Mouse (Mus musculus) forebrain, postnatal 0 days (tissue): ENCODE measurements around the gene Ccdc3. TPM values are rescaled to one million over a fixed set of nuclear protein-coding genes. Genes with fewer than 3 reads are reported as not detected.
"Not testable (repeated sequence)": the region's sequence is repeated elsewhere in the genome, so short reads cannot be mapped to it uniquely, and the experiment has no call there.

Experiments used
- ATAC-seq: fragments of 200-750 bp; cut with Nextera tagmentation; 2 replicates; pipeline ENCODE4 v1.8.0; 2017; ENCODE audit warnings: mild to moderate bottlenecking, moderate library complexity
- DNase-seq: peaks from one replicate; pipeline ENCODE4 v3.0.0-alpha.2; 2015
- H3K27ac ChIP-seq: fragments of 300-500 bp; sonication (generic); 2 replicates; pipeline ENCODE4 v1.5.1; 2014; ENCODE audit warnings: low read depth, mild to moderate bottlenecking, antibody characterized with exemption, low read length, moderate library complexity, mixed read lengths
- H3K27me3 ChIP-seq: fragments of 300-500 bp; sonication (generic); 2 replicates; pipeline ENCODE4 v1.6.1; 2014; ENCODE audit warnings: mild to moderate bottlenecking, low read length, mixed read lengths; ENCODE audit not compliant: insufficient read depth
- H3K36me3 ChIP-seq: fragments of 300-500 bp; sonication (generic); 2 replicates; pipeline ENCODE4 v1.6.1; 2014; ENCODE audit warnings: mild to moderate bottlenecking, moderate library complexity; ENCODE audit not compliant: insufficient read depth
- H3K4me1 ChIP-seq: fragments of 300-500 bp; sonication (generic); 2 replicates; pipeline ENCODE4 v1.6.1; 2014; ENCODE audit warnings: antibody characterized with exemption; ENCODE audit not compliant: insufficient read depth
- H3K4me2 ChIP-seq: fragments of 300-500 bp; sonication (generic); 2 replicates; pipeline ENCODE4 v1.6.1; 2014; ENCODE audit warnings: low read depth, mild to moderate bottlenecking, moderate library complexity
- H3K4me3 ChIP-seq: fragments of 300-500 bp; sonication (generic); 2 replicates; pipeline ENCODE4 v1.5.1; 2014; ENCODE audit warnings: low read depth, low read length, mixed read lengths
- H3K9ac ChIP-seq: fragments of 300-500 bp; sonication (generic); 2 replicates; pipeline ENCODE4 v1.6.1; 2014; ENCODE audit warnings: mild to moderate bottlenecking
- H3K9me3 ChIP-seq: fragments of 300-500 bp; sonication (generic); 2 replicates; pipeline ENCODE4 v1.6.1; 2016; ENCODE audit warnings: low read length
- CTCF ChIP-seq: sonication (generic); IDR thresholded peaks from 2 replicates; pipeline ENCODE4 v1.5.1; 2016; ENCODE audit warnings: antibody characterized with exemption, control low read depth, low read depth
- WGBS: fragments of 180-500 bp; shearing (Covaris S2); extraction: QIAGEN DNeasy Blood & Tissue Kit; methylation state at CpG from one replicate; pipeline ENCODE4 v1.1.7; 2014; 5-methylcytosine and 5-hydroxymethylcytosine counted together
- polyA plus RNA-seq: library from polyadenylated mRNA; unstranded; fragments of >200 nt; fragmentation: Nextera tagmentation; extraction: Ambion mirVana; gene quantifications from 2 replicates; pipeline ENCODE4 v1.2.1, GENCODE M21; 2015
- total RNA-seq: library from RNA; depleted of rRNA; stranded (reverse); fragments of >200 nt; gene quantifications from 2 replicates; pipeline ENCODE4 v1.2.3, GENCODE M21; 2014; rRNA removed

Ccdc3 gene
- total RNA-seq (9.2 and 9.9 TPM in 2 replicates), polyA plus RNA-seq (2.9 and 4.7 TPM in 2 replicates)

DNA sequence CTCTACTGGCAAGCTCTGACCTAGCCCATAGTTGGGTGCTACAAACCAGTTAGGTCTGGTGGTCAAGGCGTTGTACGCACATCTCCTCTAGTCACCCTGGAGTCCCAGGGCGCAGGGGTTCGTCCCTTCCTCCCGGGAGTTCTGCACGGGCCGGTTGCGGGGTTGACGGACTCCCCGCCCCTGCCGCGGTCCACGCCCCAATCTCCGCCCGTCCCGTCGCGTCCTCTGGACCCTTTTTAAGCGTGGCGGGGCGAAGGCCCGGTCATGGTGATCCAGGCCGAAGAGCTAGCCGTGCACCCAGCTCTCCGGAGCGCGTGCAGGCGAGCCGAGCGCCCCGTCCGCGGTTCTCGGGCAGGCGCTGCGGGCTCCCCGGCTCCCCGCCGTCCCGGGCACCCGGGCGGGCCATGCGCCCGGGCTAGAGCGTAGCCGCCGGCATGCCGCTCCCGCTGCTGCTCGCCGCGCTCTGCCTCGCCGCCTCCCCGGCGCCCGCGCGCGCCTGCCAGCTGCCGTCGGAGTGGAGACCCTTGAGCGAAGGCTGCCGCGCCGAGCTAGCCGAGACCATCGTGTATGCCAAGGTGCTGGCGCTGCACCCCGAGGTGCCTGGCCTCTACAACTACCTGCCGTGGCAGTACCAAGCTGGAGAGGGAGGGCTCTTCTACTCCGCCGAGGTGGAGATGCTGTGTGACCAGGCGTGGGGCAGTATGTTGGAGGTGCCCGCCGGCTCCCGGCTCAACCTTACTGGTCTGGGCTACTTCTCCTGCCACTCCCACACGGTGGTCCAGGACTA, at the start of gene Ccdc3:
Gene Ccdc3 (plus strand): TSS at position 277 of the 787 bp plus-strand sequence.
- peak; percentile 82 for ATAC-seq
- DNase-seq: peak; percentile 49
- peak within 1 kb of the TSS; percentile 68 for H3K4me2 ChIP-seq

DNA sequence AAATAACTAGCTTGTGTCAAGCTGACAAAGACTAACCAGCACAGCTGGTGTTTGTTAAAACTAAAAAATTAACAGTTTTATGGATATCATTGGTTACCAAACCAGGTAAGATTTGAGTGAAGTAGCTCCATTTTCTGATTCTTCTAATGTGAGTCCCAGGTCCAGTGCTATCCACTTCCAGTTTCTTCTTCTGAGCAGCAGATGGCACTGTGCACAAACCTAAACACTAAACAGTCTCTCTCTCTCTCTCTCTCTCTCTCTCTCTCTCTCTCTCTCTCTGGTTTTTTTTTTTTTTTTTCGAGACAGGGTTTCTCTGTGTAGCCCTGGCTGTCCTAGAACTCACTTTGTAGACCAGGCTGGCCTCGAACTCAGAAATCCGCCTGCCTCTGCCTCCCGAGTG, 47.2 kb upstream of the Ccdc3 start:
- 66% methylated on average over 4 of the region's 4 CpGs for WGBS
- not testable (repeated sequence) for H3K27me3 ChIP-seq, H3K4me2 ChIP-seq, H3K9me3 ChIP-seq, H3K36me3 ChIP-seq, H3K4me1 ChIP-seq, H3K27ac ChIP-seq, H3K9ac ChIP-seq, H3K4me3 ChIP-seq
- TF ChIP-seq CTCF: peak; percentile 80
- peak; percentile 78 for DNase-seq
- ATAC-seq: peak; percentile 72

More for the DNA sequence above, at the start of gene Ccdc3:
- no peak for TF ChIP-seq CTCF
- Histone ChIP-seq H3K27ac (no peak within 1 kb of the TSS), H3K4me1 (no peaks in the 10 kb centered on the region), H3K27me3 (peaks cover 16% of the 10 kb centered on the region), H3K36me3 (no peaks in the 10 kb centered on the region), H3K9ac (peak within 1 kb of the TSS; percentile 47), H3K4me3 (peak within 1 kb of the TSS; percentile 40), H3K9me3 (no peaks in the 10 kb centered on the region)
- 2% methylated on average over 76 of the region's 78 CpGs for WGBS

DNA sequence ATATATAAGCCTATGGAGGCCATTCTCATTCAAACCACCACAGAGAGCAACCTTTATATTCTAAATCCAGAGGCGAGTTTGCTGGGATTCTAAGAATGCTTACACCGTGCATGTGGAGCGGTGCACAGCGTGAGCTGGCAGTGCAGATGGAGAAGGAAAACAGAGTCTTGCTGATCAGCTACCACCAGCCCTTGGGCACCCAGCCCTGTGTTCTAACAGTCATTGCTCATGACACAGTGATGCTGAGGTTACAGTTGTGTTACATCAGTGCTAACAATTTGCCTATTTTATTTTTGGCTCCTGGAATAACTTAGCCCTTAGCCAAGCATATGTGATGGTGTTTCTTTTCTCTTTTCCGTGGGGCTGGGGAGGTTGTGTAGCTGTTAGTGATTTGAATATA, 42.7 kb upstream of the Ccdc3 start:
- Histone ChIP-seq H3K27me3 (no peaks in the 10 kb centered on the region), H3K4me1 (peaks cover 16% of the 10 kb centered on the region), H3K36me3 (no peaks in the 10 kb centered on the region), H3K9me3 (0 out of 2 replicates have a peak, but pooled peaks cover 2% of the 10 kb centered on the region), H3K27ac (no peak overlapping the region), H3K4me3 (no peak overlapping the region), H3K4me2 (no peak overlapping the region), H3K9ac (no peak overlapping the region)
- DNase-seq: no peak
- no peak for ATAC-seq
- WGBS: 75% methylated on average over 5 of the region's 5 CpGs
- TF ChIP-seq CTCF: no peak

DNA sequence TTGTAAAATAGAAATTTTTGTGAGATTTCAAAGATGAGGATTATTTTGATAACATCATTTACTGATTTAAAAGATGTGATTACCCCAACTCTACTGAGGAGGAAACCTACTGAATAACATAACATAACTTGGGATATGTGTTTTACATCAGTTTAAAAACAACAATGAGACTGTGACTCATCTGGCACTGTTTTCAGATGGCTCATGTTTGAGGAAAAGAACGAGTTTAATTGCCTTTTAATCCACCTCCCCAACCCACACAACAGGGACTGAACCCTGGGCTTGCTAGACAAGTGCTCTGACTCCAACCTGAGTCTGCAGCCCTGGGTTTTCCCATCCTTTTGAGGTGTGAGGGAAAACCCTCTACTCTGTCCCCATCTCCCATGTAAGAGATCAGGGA, 42.3 kb upstream of the Ccdc3 start:
- H3K4me2 ChIP-seq: no peak overlapping the region
- no peak overlapping the region for H3K27ac ChIP-seq
- TF ChIP-seq CTCF: no peak
- ATAC-seq (no peak), DNase-seq (no peak)
- H3K27me3 ChIP-seq: no peaks in the 10 kb centered on the region
- 12% methylated on average over 1 of the region's 1 CpGs for WGBS
- H3K4me1 ChIP-seq: peaks cover 16% of the 10 kb centered on the region
- H3K9ac ChIP-seq: no peak overlapping the region
- no peaks in the 10 kb centered on the region for H3K36me3 ChIP-seq
- H3K4me3 ChIP-seq: no peak overlapping the region
- 0 out of 2 replicates have a peak, but pooled peaks cover 2% of the 10 kb centered on the region for H3K9me3 ChIP-seq

DNA sequence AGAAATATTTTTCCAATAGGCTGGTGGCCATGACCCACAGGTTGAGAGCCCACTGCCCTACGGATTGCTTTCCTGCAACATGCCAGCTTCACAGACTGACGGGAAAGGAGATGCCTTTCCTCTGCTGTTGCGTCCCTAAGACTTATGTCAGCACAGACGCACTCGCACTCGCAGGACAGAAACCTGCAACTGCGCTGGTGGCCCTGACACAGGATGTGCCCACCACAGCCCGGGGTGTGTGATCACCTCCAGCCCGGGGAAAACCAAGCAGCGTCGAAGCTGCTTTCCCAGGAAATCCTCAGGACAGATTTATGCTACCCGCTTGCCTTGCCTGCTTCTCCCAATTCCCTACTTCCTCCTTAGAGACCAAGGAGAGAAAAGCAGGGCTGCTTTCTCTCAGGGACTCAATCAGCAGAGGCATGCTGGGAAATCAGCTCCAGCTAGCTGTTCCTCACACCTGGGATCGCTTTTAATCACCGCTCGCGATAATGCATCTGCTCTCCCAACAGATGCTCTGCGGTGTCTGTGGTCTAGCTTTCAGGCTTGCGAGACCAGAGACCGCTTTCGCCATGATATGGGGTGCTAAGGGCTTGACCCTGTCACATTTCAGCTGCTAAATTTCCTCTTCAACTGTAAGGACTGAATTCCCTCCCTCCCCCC, 39.7 kb upstream of the Ccdc3 start:
- H3K27ac ChIP-seq: peak overlapping the region; percentile 51
- H3K27me3 ChIP-seq: no peaks in the 10 kb centered on the region
- peak overlapping the region; percentile 51; the same call in 1 of the 2 replicates for H3K9ac ChIP-seq
- TF ChIP-seq CTCF: no peak
- peak overlapping the region; percentile 8; the same call in 1 of the 2 replicates for H3K4me3 ChIP-seq
- WGBS: 31% methylated on average over 20 of the region's 20 CpGs
- 0 out of 2 replicates have a peak, but pooled peaks cover 2% of the 10 kb centered on the region for H3K9me3 ChIP-seq
- no peaks in the 10 kb centered on the region for H3K36me3 ChIP-seq
- peaks cover 16% of the 10 kb centered on the region for H3K4me1 ChIP-seq
- DNase-seq: peak; percentile 63
- peak overlapping the region; percentile 42 for H3K4me2 ChIP-seq
- ATAC-seq: peak; percentile 84

- H3K9ac ChIP-seq: no peak overlapping the region
- no peak overlapping the region for H3K4me2 ChIP-seq
- H3K4me1 ChIP-seq: peaks cover 16% of the 10 kb centered on the region
- ATAC-seq: no peak
- no peaks in the 10 kb centered on the region for H3K27me3 ChIP-seq
- no peak for TF ChIP-seq CTCF
- 0 out of 2 replicates have a peak, but pooled peaks cover 2% of the 10 kb centered on the region for H3K9me3 ChIP-seq
- 72% methylated on average over 6 of the region's 6 CpGs for WGBS
- no peak overlapping the region for H3K4me3 ChIP-seq
- DNase-seq: no peak
- H3K36me3 ChIP-seq: no peaks in the 10 kb centered on the region
- no peak overlapping the region for H3K27ac ChIP-seq
These were observed 38.4 kb upstream of the Ccdc3 start for GRCm38 (mm10) chr2:5099176-5099575.

- WGBS: 79% methylated on average over 10 of the region's 10 CpGs
- TF ChIP-seq CTCF: no peak
- peak; percentile 34 for ATAC-seq
- no peak overlapping the region for H3K9ac ChIP-seq
- no peak overlapping the region for H3K4me2 ChIP-seq
- no peak overlapping the region for H3K4me3 ChIP-seq
- DNase-seq: no peak
- no peak overlapping the region for H3K27ac ChIP-seq
- peaks cover 16% of the 10 kb centered on the region for H3K4me1 ChIP-seq
- peaks cover 2% of the 10 kb centered on the region; the same call in 1 of the 2 replicates for H3K9me3 ChIP-seq
- no peaks in the 10 kb centered on the region for H3K27me3 ChIP-seq
- no peaks in the 10 kb centered on the region for H3K36me3 ChIP-seq
These were observed 35.8 kb upstream of the Ccdc3 start for GRCm38 (mm10) chr2:5101743-5102245.
